Mouse (Mus musculus) hindbrain, embryonic 13.5 days (tissue): ENCODE results near the gene Plscr3. TPM values are rescaled to one million over a fixed set of nuclear protein-coding genes. Genes with fewer than 3 reads are reported as not detected.
A peak's percentile ranks its signal among the peaks of the same experiment; 100 is the strongest.

Source experiments
- ATAC-seq: fragments of 200-750 bp; cut with Nextera tagmentation; 2 replicates; pipeline ENCODE4 v1.8.0; 2017; ENCODE audit warnings: moderate TSS enrichment; ENCODE audit not compliant: low FRiP score
- H3K27ac ChIP-seq: fragments of 300-500 bp; sonication (generic); 2 replicates; pipeline ENCODE4 v1.5.1; 2015; ENCODE audit warnings: inconsistent platforms, mild to moderate bottlenecking, moderate library complexity
- H3K27me3 ChIP-seq: fragments of 300-500 bp; sonication (generic); 2 replicates; pipeline ENCODE4 v1.6.1; 2015; ENCODE audit warnings: mild to moderate bottlenecking, inconsistent platforms
- H3K36me3 ChIP-seq: fragments of 300-500 bp; sonication (generic); 2 replicates; pipeline ENCODE4 v1.6.1; 2015; ENCODE audit warnings: mild to moderate bottlenecking, inconsistent platforms
- H3K4me1 ChIP-seq: fragments of 300-500 bp; sonication (generic); replicated peaks from 2 replicates; pipeline ENCODE4 v1.6.1; 2015; ENCODE audit warnings: inconsistent platforms
- H3K4me2 ChIP-seq: fragments of 300-500 bp; sonication (generic); 2 replicates; pipeline ENCODE4 v1.6.1; 2015; ENCODE audit warnings: inconsistent platforms, mild to moderate bottlenecking, moderate library complexity
- H3K4me3 ChIP-seq: fragments of 300-500 bp; sonication (generic); 2 replicates; pipeline ENCODE4 v1.5.1; 2015; ENCODE audit warnings: mild to moderate bottlenecking, inconsistent platforms
- H3K9ac ChIP-seq: fragments of 300-500 bp; sonication (generic); 2 replicates; pipeline ENCODE4 v1.6.1; 2015; ENCODE audit warnings: mild to moderate bottlenecking, inconsistent platforms
- H3K9me3 ChIP-seq: fragments of 300-500 bp; sonication (generic); 2 replicates; pipeline ENCODE4 v1.6.1; 2016; ENCODE audit warnings: inconsistent platforms
- WGBS: fragments of 180-500 bp; shearing (Covaris S2); methylation state at CpG from one replicate; pipeline ENCODE4 v1.1.7; 2015; 5-methylcytosine and 5-hydroxymethylcytosine counted together
- polyA plus RNA-seq: library from polyadenylated mRNA; unstranded; fragments of >200 nt; fragmentation: Nextera tagmentation; extraction: Ambion mirVana; gene quantifications from 2 replicates; pipeline ENCODE4 v1.2.1, GENCODE M21; 2015

Plscr3 gene
- polyA plus RNA-seq, 1 experiment from 2014 or later = 51.7 TPM

DNA sequence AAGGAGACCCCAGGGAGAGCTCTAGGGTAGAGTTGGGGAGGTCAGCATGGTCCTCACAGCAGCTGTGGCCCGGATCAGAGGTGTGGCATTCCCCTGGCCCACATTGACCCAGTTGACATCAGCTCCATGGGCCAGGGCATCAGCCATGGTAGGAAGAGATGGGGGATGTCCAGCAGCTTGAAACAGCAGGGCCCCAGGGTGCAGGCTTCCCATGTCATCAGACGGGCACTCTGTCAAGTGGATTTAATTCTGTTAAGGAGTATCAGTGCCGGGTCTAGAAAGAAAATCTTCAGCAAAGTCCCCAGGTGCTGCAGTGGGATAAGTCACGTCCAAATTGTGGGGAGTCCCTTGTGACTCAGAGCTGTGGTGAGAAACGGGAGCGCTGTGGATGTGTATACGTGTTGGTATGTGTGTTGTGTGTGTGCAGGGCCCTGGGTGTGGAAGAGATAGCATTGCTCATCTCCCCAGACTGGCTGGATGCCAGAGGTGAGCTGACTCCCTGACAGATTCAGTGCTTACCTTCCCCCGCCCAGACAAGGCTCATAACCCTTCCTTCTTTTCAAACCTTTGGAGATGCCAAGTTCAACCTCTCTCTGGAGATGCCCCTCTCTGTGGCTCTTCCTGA, 37.5 kb downstream of the Plscr3 start:
- no peak overlapping the region for H3K4me3 ChIP-seq
- peaks cover 27% of the 10 kb centered on the region for H3K4me1 ChIP-seq
- H3K9me3 ChIP-seq = no peaks in the 10 kb centered on the region
- no peak for ATAC-seq
- H3K27me3 ChIP-seq = peaks cover 42% of the 10 kb centered on the region
- no peak overlapping the region for H3K27ac ChIP-seq
- H3K4me2 ChIP-seq = no peak overlapping the region
- H3K9ac ChIP-seq = no peak overlapping the region
- WGBS = 91% methylated on average over 8 of the region's 8 CpGs
- no peaks in the 10 kb centered on the region for H3K36me3 ChIP-seq

DNA sequence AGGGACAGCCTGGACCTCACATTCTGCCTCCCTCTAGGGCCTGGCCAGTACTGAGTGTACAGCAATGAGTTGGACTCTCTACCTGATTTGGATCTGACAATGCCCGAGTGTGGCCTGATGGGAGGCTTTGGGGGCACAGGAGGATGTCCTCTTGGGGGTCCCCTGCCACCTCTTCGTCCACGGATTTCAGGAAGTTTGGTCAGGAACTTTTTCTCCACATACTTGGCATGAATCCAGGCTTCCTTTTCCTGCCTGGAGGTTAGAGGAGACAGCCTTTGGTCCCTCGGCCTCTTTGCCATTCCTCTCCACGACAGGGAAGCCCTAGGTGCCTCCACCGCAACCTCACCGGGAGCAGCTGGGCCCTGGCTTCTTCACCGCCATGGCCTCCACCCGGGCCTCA, 38.1 kb downstream of the Plscr3 start:
- H3K9ac ChIP-seq = no peak overlapping the region
- H3K4me1 ChIP-seq = peaks cover 22% of the 10 kb centered on the region
- 84% methylated on average over 9 of the region's 9 CpGs for WGBS
- no peak overlapping the region for H3K4me2 ChIP-seq
- no peaks in the 10 kb centered on the region for H3K9me3 ChIP-seq
- H3K27me3 ChIP-seq = peaks cover 38% of the 10 kb centered on the region
- no peak for ATAC-seq
- no peak overlapping the region for H3K27ac ChIP-seq
- H3K36me3 ChIP-seq = no peaks in the 10 kb centered on the region
- H3K4me3 ChIP-seq = no peak overlapping the region

DNA sequence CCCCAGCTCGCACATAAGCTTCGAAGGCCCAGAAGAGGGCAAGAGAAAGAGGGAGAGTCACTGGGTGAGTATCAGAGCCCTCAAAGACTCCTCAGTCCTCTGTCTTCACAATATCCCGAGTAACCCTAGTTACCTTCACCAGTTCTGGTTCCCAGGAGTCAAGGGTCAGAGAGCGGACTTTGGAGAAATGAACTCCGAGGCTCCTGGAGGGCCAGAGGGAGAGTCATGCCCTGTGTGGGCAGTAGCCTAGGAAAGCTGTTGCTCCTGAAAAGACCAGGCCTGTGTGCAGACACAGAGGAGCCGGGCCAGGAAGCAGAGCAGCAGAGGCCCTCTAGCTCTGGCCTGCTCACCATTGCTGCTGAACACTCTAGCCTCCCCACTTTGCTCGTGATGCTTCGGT, 38.5 kb downstream of the Plscr3 start:
- Histone ChIP-seq H3K36me3 (no peaks in the 10 kb centered on the region), H3K9me3 (no peaks in the 10 kb centered on the region), H3K4me2 (no peak overlapping the region), H3K4me1 (peaks cover 18% of the 10 kb centered on the region), H3K27ac (no peak overlapping the region), H3K27me3 (peaks cover 34% of the 10 kb centered on the region), H3K4me3 (no peak overlapping the region), H3K9ac (no peak overlapping the region)
- ATAC-seq = no peak
- WGBS = 86% methylated on average over 8 of the region's 8 CpGs

DNA sequence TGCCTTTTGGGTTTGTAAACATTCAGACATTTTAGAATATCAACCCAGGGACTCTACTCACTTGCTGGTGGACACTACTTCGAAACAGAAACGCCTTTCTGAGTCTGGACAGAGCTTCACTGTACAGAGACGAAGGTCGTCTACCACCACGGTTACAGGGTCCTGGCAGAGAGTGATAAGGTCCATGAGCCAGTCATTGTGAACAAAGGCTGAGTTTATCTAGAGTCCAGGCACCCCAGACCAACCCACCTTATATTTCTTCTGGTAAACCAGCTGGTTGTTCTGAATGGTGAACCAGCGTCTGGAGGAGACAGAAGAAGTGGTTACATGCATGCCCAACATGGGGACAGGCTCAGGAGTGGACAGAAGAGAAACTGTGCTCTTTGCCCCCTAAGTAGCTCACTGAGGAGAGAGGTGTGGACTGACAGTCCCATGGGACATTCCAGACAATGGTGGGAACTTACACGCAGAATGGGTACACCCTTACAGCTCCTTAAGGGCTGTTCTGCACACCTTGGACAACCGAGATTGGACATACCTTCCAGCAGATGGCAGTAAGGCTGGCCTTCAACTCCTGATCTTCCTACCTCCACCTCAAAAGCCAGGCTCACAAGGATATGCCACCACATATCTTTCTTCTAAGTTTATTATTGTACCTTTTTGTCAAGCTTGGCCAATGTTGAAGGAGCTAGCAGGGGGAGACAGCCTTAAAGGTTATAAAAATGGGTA, 40.9 kb downstream of the Plscr3 start:
- Histone ChIP-seq H3K4me2 (no peak overlapping the region), H3K4me3 (no peak overlapping the region), H3K27ac (no peak overlapping the region), H3K27me3 (peaks cover 16% of the 10 kb centered on the region), H3K4me1 (no peaks in the 10 kb centered on the region; the same call in 1 of the 2 replicates), H3K36me3 (no peaks in the 10 kb centered on the region), H3K9ac (no peak overlapping the region), H3K9me3 (no peaks in the 10 kb centered on the region)
- 77% methylated on average over 8 of the region's 8 CpGs for WGBS
- no peak for ATAC-seq

DNA sequence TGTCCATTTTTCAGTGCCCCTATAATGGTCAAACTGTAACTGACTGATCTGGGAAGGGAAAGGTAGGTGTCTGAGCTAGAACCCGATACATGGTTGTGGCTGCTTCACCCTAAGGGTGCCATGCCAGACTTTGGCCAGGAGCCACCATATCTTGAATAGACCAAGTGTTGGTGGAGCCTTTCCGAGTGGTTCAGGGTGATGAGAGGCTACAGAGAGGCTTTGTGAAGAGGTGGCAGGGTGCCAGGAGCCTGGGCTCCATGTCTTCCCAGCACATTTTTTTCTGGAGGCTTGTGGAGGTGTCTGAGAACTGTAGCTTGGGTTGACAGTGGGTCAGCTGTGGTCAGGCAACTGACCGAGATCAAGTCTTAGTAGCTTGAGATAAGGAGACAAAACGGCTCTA, 45.3 kb downstream of the Plscr3 start:
- Histone ChIP-seq H3K27me3 (0 out of 2 replicates have a peak, but pooled peaks cover 3% of the 10 kb centered on the region), H3K9me3 (no peaks in the 10 kb centered on the region), H3K4me3 (no peak overlapping the region), H3K4me1 (no peaks in the 10 kb centered on the region; the same call in 1 of the 2 replicates), H3K4me2 (no peak overlapping the region), H3K27ac (no peak overlapping the region), H3K9ac (no peak overlapping the region), H3K36me3 (no peaks in the 10 kb centered on the region)
- WGBS = 71% methylated on average over 4 of the region's 4 CpGs
- no peak for ATAC-seq

DNA sequence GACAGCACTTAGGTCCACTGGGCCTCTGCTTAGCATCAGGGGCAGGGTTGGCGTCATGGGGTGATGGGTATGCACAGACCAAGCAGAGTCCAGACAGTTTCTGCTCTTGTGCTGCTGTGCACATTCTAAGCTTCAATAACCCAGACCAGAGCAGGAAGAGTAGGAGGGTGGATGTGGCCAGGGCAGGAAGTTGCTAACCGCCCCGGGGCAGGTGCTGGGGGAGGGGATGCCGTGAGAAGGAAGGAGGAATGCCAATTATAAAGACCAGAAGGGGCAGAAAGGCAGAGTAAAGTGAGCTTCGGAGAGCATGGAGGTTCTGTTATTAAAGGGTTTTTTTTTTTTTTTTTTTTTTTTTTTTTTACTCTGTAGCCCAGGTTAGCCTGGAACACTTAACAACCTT, 48.5 kb downstream of the Plscr3 start:
- Histone ChIP-seq H3K4me1 (peaks cover 17% of the 10 kb centered on the region), H3K9ac (no peak overlapping the region), H3K4me2 (no peak overlapping the region), H3K27me3 (0 out of 2 replicates have a peak, but pooled peaks cover 3% of the 10 kb centered on the region), H3K4me3 (no peak overlapping the region), H3K36me3 (peaks cover 3% of the 10 kb centered on the region; the same call in 1 of the 2 replicates), H3K9me3 (no peaks in the 10 kb centered on the region), H3K27ac (no peak overlapping the region)
- no peak for ATAC-seq
- 80% methylated on average over 5 of the region's 5 CpGs for WGBS

DNA sequence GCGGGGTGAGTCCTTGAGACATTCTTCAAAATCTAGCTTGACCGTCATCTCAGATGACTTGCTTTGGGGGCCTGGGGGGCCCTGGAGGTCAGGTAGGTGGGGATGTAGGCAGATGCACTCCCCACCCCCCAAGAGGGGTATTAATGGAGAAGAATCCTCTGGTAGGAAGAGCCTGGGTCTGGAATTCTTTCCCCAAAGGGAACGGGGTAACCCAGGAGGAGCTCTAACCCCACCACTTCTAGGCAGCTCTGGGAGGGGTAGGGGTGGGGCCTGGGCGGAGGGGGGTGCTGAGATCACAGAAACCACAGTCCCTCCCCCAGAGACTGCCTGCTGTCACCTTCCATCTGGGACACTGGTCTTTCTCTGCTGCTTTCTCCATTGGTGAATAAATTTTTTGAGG, 49.1 kb downstream of the Plscr3 start, which contains the start of gene Acap1:
Gene Acap1 (minus strand): TSS at position 249 of the 400 bp plus-strand sequence.
- WGBS = 84% methylated on average over 4 of the region's 4 CpGs
- Histone ChIP-seq H3K4me2 (no peak within 1 kb of the TSS), H3K27ac (no peak within 1 kb of the TSS), H3K9me3 (no peaks in the 10 kb centered on the region), H3K27me3 (0 out of 2 replicates have a peak, but pooled peaks cover 3% of the 10 kb centered on the region), H3K9ac (no peak within 1 kb of the TSS), H3K36me3 (peaks cover 3% of the 10 kb centered on the region; the same call in 1 of the 2 replicates), H3K4me1 (peaks cover 21% of the 10 kb centered on the region), H3K4me3 (no peak within 1 kb of the TSS)
- ATAC-seq = no peak

DNA sequence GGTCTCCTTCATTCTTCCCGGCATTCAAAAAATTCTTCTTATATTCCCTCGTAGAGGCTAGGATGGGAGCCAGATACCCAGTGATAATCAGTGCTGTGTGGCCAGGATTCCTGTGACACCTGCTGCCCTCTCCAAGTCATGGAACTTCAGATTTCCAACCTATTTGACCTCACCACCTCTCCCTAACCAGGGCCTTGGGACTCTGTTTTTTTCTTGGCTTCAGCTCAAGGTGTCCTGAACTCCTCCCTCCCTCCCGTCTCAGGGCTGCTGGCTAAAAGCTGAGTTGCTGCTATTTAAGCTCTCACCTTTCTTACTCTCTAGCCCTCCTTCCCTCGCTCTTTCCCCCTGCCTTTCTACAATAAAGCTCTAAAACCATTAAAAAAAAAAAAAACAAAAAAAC, 53.7 kb downstream of the Plscr3 start:
- Histone ChIP-seq H3K27ac (peak overlapping the region; percentile 99; the same call in 1 of the 2 replicates), H3K9me3 (no peaks in the 10 kb centered on the region), H3K27me3 (no peaks in the 10 kb centered on the region), H3K4me1 (peaks cover 36% of the 10 kb centered on the region), H3K36me3 (peaks cover 21% of the 10 kb centered on the region), H3K4me3 (peak overlapping the region; percentile 89), H3K4me2 (peak overlapping the region; percentile 94), H3K9ac (peak overlapping the region; percentile 97)
- WGBS = 35% methylated on average over 4 of the region's 4 CpGs
- ATAC-seq = no peak

DNA sequence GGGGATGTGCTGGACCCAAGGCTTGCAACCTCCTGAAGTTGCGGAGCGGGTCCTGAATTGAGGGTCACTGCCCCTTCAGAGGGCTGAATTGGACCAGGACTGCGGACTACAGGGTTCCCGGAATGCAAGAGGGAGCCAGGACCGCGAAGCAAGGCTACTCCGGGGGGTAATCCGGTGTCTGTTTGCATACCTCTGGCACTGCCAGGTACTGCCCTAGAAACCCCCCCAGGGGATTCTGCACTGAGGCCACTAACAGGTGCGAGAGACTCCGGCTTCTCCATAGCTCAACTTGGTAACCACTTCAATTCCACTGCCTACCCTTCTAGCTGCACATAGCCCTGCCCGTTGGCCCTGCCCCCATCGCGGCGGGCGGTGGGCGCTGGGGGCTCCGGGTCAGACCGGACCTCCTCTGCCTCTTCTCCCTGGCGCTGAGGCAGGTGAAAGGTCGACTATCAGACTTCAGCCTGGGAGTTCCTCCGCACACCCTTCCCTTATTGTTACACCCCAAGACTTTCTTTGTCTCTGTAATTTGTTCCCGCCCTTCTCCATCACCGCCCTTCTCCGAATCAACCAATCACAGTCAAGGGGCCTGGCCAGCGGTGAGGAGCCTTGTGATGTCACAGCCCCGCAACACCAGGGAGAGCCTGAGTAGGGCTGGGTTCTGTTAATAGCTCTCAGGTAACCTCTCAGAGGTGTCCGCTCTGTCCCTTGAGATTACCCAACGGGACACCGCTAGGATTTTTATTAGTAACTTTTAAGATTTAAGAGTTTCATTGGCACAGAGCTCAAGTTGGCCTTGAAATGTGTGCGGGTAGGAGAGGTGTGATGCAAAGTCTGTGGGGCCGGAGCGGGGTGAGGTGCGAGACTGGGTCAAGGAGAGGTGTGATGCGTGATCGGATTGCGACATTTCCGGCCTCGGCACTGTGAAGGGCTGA, 54.6 kb downstream of the Plscr3 start, which contains the start of the genes 2810408A11Rik and Neurl4:
Gene 2810408A11Rik (minus strand): TSS at position 517 of the 935 bp plus-strand sequence.
Gene Neurl4 (plus strand): TSS at position 602 of the 935 bp plus-strand sequence.
- peak within 1 kb of the TSS; percentile 99 for H3K27ac ChIP-seq
- WGBS = under 1% methylated on average over 38 of the region's 38 CpGs
- H3K9me3 ChIP-seq = no peaks in the 10 kb centered on the region
- H3K4me3 ChIP-seq = peak within 1 kb of the TSS; percentile 89
- peak within 1 kb of the TSS; percentile 97 for H3K9ac ChIP-seq
- peak within 1 kb of the TSS; percentile 94 for H3K4me2 ChIP-seq
- H3K4me1 ChIP-seq = peaks cover 36% of the 10 kb centered on the region
- peak; percentile 93 for ATAC-seq
- H3K27me3 ChIP-seq = no peaks in the 10 kb centered on the region
- peaks cover 29% of the 10 kb centered on the region for H3K36me3 ChIP-seq

DNA sequence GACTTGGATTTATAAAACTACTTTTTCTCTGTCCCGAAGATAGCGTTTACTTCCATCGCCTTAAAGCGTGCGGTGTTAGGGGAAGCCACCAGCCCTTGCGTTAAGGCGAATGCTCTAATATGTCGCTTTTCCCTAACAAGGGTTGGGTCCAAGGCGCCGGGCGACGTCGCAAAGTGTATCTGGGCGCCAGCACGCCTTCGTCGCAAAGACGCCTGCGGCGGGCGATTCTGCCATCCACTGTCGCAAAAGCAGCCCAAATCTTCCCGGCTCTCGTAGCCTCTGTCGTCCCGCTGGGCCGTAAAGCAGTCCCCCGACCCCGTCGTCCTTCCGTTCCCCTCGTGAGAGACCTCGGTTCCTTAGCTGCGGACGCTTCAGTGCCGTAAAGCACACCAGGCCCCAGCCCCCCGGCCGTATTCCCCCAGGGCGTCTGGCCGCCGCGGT, 55.2 kb downstream of the Plscr3 start:
- peaks cover 36% of the 10 kb centered on the region for H3K36me3 ChIP-seq

More for the DNA sequence above, 55.2 kb downstream of the Plscr3 start:
- H3K9ac ChIP-seq = peak overlapping the region; percentile 97
- no peaks in the 10 kb centered on the region for H3K9me3 ChIP-seq
- no peaks in the 10 kb centered on the region for H3K27me3 ChIP-seq
- peaks cover 36% of the 10 kb centered on the region for H3K4me1 ChIP-seq
- WGBS = under 1% methylated on average over 42 of the region's 42 CpGs
- H3K4me3 ChIP-seq = peak overlapping the region; percentile 89
- ATAC-seq = peak; percentile 74
- peak overlapping the region; percentile 94 for H3K4me2 ChIP-seq
- H3K27ac ChIP-seq = peak overlapping the region; percentile 99
